Mouse (Mus musculus) 3T3-L1 (cell line): ENCODE data around the gene Vac14.

Experiments
- DNase-seq: peaks from one replicate; pipeline ENCODE4 v3.0.0-alpha.2; 2015; ENCODE audit warnings: low read depth, low spot score

The Vac14 gene

GRCm38 (mm10) chr8:110687726-110688125, 69.3 kb downstream of the Vac14 start:
- DNase-seq = no peak

- no peak for DNase-seq
These were observed 71.6 kb downstream of the Vac14 start for GRCm38 (mm10) chr8:110689961-110690360.

GRCm38 (mm10) chr8:110694226-110694625, 75.8 kb downstream of the Vac14 start:
- no peak for DNase-seq

GRCm38 (mm10) chr8:110694826-110695225, 76.4 kb downstream of the Vac14 start:
- DNase-seq = no peak

GRCm38 (mm10) chr8:110695431-110695830, 77.0 kb downstream of the Vac14 start:
- DNase-seq = no peak

GRCm38 (mm10) chr8:110696051-110696450, 77.7 kb downstream of the Vac14 start:
- no peak for DNase-seq

GRCm38 (mm10) chr8:110697571-110697970, 79.2 kb downstream of the Vac14 start:
- no peak for DNase-seq

GRCm38 (mm10) chr8:110698098-110698497, 79.7 kb downstream of the Vac14 start:
- DNase-seq = no peak

- DNase-seq = no peak
These were observed 81.1 kb downstream of the Vac14 start for GRCm38 (mm10) chr8:110699501-110699900.

GRCm38 (mm10) chr8:110700561-110700960, 82.2 kb downstream of the Vac14 start:
- no peak for DNase-seq

- peak; percentile 91 for DNase-seq
These were observed 84.5 kb downstream of the Vac14 start for GRCm38 (mm10) chr8:110702636-110703459.

- peak; percentile 51 for DNase-seq
These were observed 85.2 kb downstream of the Vac14 start for GRCm38 (mm10) chr8:110703460-110704061.

GRCm38 (mm10) chr8:110704103-110704502, 85.7 kb downstream of the Vac14 start:
- DNase-seq = no peak

- DNase-seq = no peak
These were observed 87.3 kb downstream of the Vac14 start for GRCm38 (mm10) chr8:110705391-110706287.

- no peak for DNase-seq
These were observed 88.0 kb downstream of the Vac14 start for GRCm38 (mm10) chr8:110706288-110706870.

- no peak for DNase-seq
These were observed 90.0 kb downstream of the Vac14 start for GRCm38 (mm10) chr8:110708429-110708828.

GRCm38 (mm10) chr8:110710593-110710992, 92.2 kb downstream of the Vac14 start:
- no peak for DNase-seq

GRCm38 (mm10) chr8:110711271-110711934, 93.0 kb downstream of the Vac14 start:
- no peak for DNase-seq

GRCm38 (mm10) chr8:110713073-110713472, 94.7 kb downstream of the Vac14 start:
- DNase-seq = no peak

- no peak for DNase-seq
These were observed 96.6 kb downstream of the Vac14 start for GRCm38 (mm10) chr8:110714827-110715519.

GRCm38 (mm10) chr8:110716075-110716474, 97.7 kb downstream of the Vac14 start:
- peak; percentile 99 for DNase-seq
